Mouse (Mus musculus) bone marrow macrophage, adult 2 months (primary cell): ENCODE measurements around the gene Pi4ka.

ENCODE experiments used
- CTCF ChIP-seq: IDR thresholded peaks from 2 replicates; pipeline ENCODE4 v1.5.1; 2012; ENCODE audit warnings: low read depth, mild to moderate bottlenecking, low read length, moderate library complexity
- POLR2A ChIP-seq: IDR thresholded peaks from 2 replicates; pipeline ENCODE4 v1.6.1; 2012; ENCODE audit warnings: mild to moderate bottlenecking, low read depth, low read length, borderline replicate concordance

GRCm38 (mm10) chr16:17331855-17332254 is 74.3 kb downstream of the Pi4ka start:
- TF ChIP-seq CTCF = no peak
- TF ChIP-seq POLR2A = no peak
